Comparison of ENCODE assay signal across 8 mouse cellular contexts in the genomic region with DNA sequence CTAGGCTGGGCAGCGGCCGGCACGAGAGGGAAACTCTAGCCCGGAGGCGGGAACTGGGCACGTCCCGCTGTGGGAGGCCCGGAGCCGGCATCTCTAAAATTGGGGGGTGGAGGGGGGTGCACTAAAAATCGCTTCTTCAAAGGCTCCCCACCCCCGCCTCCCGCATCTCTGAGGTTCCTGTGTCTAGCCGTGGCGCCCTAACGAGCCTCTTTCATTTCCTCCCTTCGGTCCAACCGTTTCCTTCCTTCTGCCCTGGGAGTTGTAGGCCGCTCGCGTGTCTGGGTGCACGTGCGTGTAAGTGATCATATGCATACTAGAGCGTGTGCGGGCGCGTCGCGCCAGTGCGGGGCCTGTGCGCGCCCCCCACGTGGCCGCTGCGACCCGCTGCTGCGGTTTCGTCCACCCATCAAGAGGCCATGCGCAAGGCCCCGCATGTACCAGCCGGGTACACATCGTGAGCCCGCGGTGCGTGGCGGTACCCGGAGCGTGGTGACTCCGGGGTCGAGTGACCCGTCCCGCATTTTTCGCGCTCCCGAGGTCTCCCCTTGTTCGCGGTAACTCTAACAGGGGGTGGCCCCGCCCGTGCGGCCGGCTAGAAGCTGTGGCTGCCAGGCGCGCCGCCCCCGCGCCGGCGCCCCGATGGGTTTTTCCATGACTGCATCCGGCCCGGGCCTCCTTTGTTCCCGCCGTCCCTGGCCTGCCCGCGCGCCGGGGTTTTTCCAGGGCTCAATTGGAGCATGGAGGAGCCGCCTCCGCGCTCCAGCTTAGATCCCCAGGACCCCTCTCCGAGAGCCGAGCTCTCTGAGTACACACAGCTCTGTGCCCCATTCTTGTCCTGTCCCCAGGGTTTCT. TPM values are rescaled to one million over a fixed set of nuclear protein-coding genes. Genes with fewer than 3 reads are reported as not detected.
DNase-seq lines count a peak whose midpoint lies in the region; ATAC-seq and TF ChIP-seq lines count a peak whose summit lies in the region.

No protein-coding gene starts in this region.

- peak overlapping the region; percentile 99 for H3K27ac ChIP-seq in forebrain, embryonic 10.5 days
- H3K27ac ChIP-seq in heart, embryonic 15.5 days = peak overlapping the region; percentile 98
- H3K27ac ChIP-seq in liver, embryonic 15.5 days (replicated peaks) = peak overlapping the region; percentile 90
- H3K27ac ChIP-seq in neural tube, embryonic 11.5 days (ENCODE audit: low read depth, low read length) = peak overlapping the region; percentile 99
- H3K27ac ChIP-seq in stomach, postnatal 0 days (replicated peaks) = peak overlapping the region; percentile 100

- H3K36me3 ChIP-seq in forebrain, embryonic 10.5 days (replicated peaks) = no peaks in the 10 kb centered on the region
- H3K36me3 ChIP-seq in heart, embryonic 15.5 days = no peaks in the 10 kb centered on the region
- H3K36me3 ChIP-seq in liver, embryonic 15.5 days (replicated peaks) = no peaks in the 10 kb centered on the region
- H3K36me3 ChIP-seq in neural tube, embryonic 11.5 days (ENCODE audit: control insufficient read depth, insufficient read depth, low read length) = no peaks in the 10 kb centered on the region; the same call in 1 of the 2 replicates
- H3K36me3 ChIP-seq in stomach, postnatal 0 days (ENCODE audit: control insufficient read depth, insufficient read depth, low read length) = no peaks in the 10 kb centered on the region

- 0 out of 2 replicates have a peak, but pooled peaks have one; percentile 9 for TF ChIP-seq CTCF in stomach, postnatal 0 days (IDR thresholded peaks at IDR 0.05; ENCODE audit: low read depth)

- H3K9ac ChIP-seq in heart, embryonic 15.5 days = peak overlapping the region; percentile 78
- peak overlapping the region; percentile 72 for H3K9ac ChIP-seq in liver, embryonic 15.5 days
- peak overlapping the region; percentile 97 for H3K9ac ChIP-seq in neural tube, embryonic 11.5 days (ENCODE audit: low read length)
- H3K9ac ChIP-seq in stomach, postnatal 0 days (ENCODE audit: low read length) = peak overlapping the region; percentile 88

- peak overlapping the region; percentile 85 for H3K4me2 ChIP-seq in heart, embryonic 15.5 days
- H3K4me2 ChIP-seq in liver, embryonic 15.5 days = peak overlapping the region; percentile 99
- H3K4me2 ChIP-seq in neural tube, embryonic 11.5 days (ENCODE audit: low read depth) = peak overlapping the region; percentile 91
- peak overlapping the region; percentile 81 for H3K4me2 ChIP-seq in stomach, postnatal 0 days (replicated peaks; ENCODE audit: low read depth)

- no peaks in the 10 kb centered on the region for H3K9me3 ChIP-seq in forebrain, embryonic 10.5 days
- no peaks in the 10 kb centered on the region for H3K9me3 ChIP-seq in heart, embryonic 15.5 days (replicated peaks)
- H3K9me3 ChIP-seq in liver, embryonic 15.5 days (replicated peaks) = no peaks in the 10 kb centered on the region
- no peaks in the 10 kb centered on the region for H3K9me3 ChIP-seq in neural tube, embryonic 11.5 days (ENCODE audit: control insufficient read depth, low read length)
- H3K9me3 ChIP-seq in stomach, postnatal 0 days (ENCODE audit: control insufficient read depth, low read length) = no peaks in the 10 kb centered on the region

- H3K4me3 ChIP-seq in forebrain, embryonic 10.5 days = peak overlapping the region; percentile 63
- peak overlapping the region; percentile 53 for H3K4me3 ChIP-seq in heart, embryonic 15.5 days
- H3K4me3 ChIP-seq in liver, embryonic 15.5 days (replicated peaks) = peak overlapping the region; percentile 70
- peak overlapping the region; percentile 45 for H3K4me3 ChIP-seq in neural tube, embryonic 11.5 days (ENCODE audit: low read depth, low read length)
- H3K4me3 ChIP-seq in stomach, postnatal 0 days (ENCODE audit: low read depth, low read length) = peak overlapping the region; percentile 48

- WGBS in forebrain, embryonic 10.5 days = under 1% methylated on average over 81 of the region's 81 CpGs
- WGBS in heart, embryonic 15.5 days = under 1% methylated on average over 81 of the region's 81 CpGs
- WGBS in liver, embryonic 15.5 days (ENCODE audit: insufficient replicate concordance) = under 1% methylated on average over 81 of the region's 81 CpGs
- WGBS in neural tube, embryonic 11.5 days = under 1% methylated on average over 74 of the region's 81 CpGs
- WGBS in stomach, postnatal 0 days = under 1% methylated on average over 81 of the region's 81 CpGs

- peak; percentile 90 for DNase-seq in CD4-positive, CD25-positive, alpha-beta regulatory T cell, adult 2 months (ENCODE audit: low read depth, low spot score)
- DNase-seq in c-Kit-positive CD71-negative TER-119-negative erythroid progenitor cells, embryonic 14.5 days (ENCODE audit: low read depth) = peak; percentile 65
- DNase-seq in forebrain, embryonic 10.5 days (ENCODE audit: extremely low spot score, low spot score) = peak; percentile 91
- peak; percentile 90 to 95 for DNase-seq in kidney, postnatal 25 days
- DNase-seq in neural tube, embryonic 11.5 days (ENCODE audit: low spot score) = peak; percentile 89
- DNase-seq in stomach, postnatal 0 days (ENCODE audit: low spot score) = peak; percentile 91

- peaks cover 67% of the 10 kb centered on the region for H3K4me1 ChIP-seq in forebrain, embryonic 10.5 days
- H3K4me1 ChIP-seq in heart, embryonic 15.5 days (replicated peaks) = peaks cover 56% of the 10 kb centered on the region
- peaks cover 72% of the 10 kb centered on the region for H3K4me1 ChIP-seq in liver, embryonic 15.5 days (replicated peaks)
- H3K4me1 ChIP-seq in neural tube, embryonic 11.5 days (ENCODE audit: control insufficient read depth, insufficient read depth, low read length) = peaks cover 16% of the 10 kb centered on the region
- peaks cover 11% of the 10 kb centered on the region for H3K4me1 ChIP-seq in stomach, postnatal 0 days (replicated peaks; ENCODE audit: control insufficient read depth, insufficient read depth)

- TF ChIP-seq EP300 in stomach, postnatal 0 days (optimal IDR thresholded peaks at IDR 0.05) = peak; percentile 77

- peaks cover 12% of the 10 kb centered on the region for H3K27me3 ChIP-seq in forebrain, embryonic 10.5 days (ENCODE audit: poor library complexity, severe bottlenecking)
- no peaks in the 10 kb centered on the region for H3K27me3 ChIP-seq in heart, embryonic 15.5 days
- H3K27me3 ChIP-seq in liver, embryonic 15.5 days = 0 out of 2 replicates have a peak, but pooled peaks cover 10% of the 10 kb centered on the region
- H3K27me3 ChIP-seq in neural tube, embryonic 11.5 days (ENCODE audit: control insufficient read depth, insufficient read depth, low read length) = no peaks in the 10 kb centered on the region
- no peaks in the 10 kb centered on the region for H3K27me3 ChIP-seq in stomach, postnatal 0 days (ENCODE audit: control insufficient read depth, insufficient read depth, low read length)

- ATAC-seq in heart, embryonic 15.5 days (replicated peaks; ENCODE audit: insufficient number of reproducible peaks, insufficient read depth, low FRiP score, low read depth) = peak; percentile 71
- ATAC-seq in liver, embryonic 15.5 days (ENCODE audit: insufficient read depth) = peak; percentile 43
- peak; percentile 72 for ATAC-seq in neural tube, embryonic 11.5 days (ENCODE audit: insufficient read depth, low FRiP score, low TSS enrichment)
- peak; percentile 59 for ATAC-seq in stomach, postnatal 0 days (ENCODE audit: low FRiP score, low TSS enrichment)

RNA-seq across cellular contexts. Expression of a gene that starts 16.1 kb away (rescaled TPM):
- polyA plus RNA-seq in forebrain, embryonic 10.5 days (2016; fragmentation: Nextera tagmentation; extraction: Ambion mirVana) = not detected in 2 replicates
- not detected in 2 replicates for polyA plus RNA-seq in heart, embryonic 15.5 days (2015; fragmentation: Nextera tagmentation; extraction: Ambion mirVana)
- polyA plus RNA-seq in liver, embryonic 15.5 days (2015; fragmentation: Nextera tagmentation; extraction: Ambion mirVana) = not detected in 2 replicates
- polyA plus RNA-seq in neural tube, embryonic 11.5 days (2014; fragmentation: Nextera tagmentation; extraction: Ambion mirVana) = not detected in 2 replicates
- not detected in 2 replicates for polyA plus RNA-seq in stomach, postnatal 0 days (2015; fragmentation: Nextera tagmentation; extraction: Ambion mirVana)

RNA-seq across cellular contexts. Expression of a gene that starts 16.2 kb away (rescaled TPM):
- polyA plus RNA-seq in forebrain, embryonic 10.5 days (2016; fragmentation: Nextera tagmentation; extraction: Ambion mirVana) = 0.17 and 0.27 TPM in 2 replicates
- polyA plus RNA-seq in heart, embryonic 15.5 days (2015; fragmentation: Nextera tagmentation; extraction: Ambion mirVana) = not detected in 2 replicates
- polyA plus RNA-seq in liver, embryonic 15.5 days (2015; fragmentation: Nextera tagmentation; extraction: Ambion mirVana) = not detected in 2 replicates
- 0.35 TPM in 1 of 2 replicates, not detected in the other for polyA plus RNA-seq in neural tube, embryonic 11.5 days (2014; fragmentation: Nextera tagmentation; extraction: Ambion mirVana)
- 0.52 and 0.56 TPM in 2 replicates for polyA plus RNA-seq in stomach, postnatal 0 days (2015; fragmentation: Nextera tagmentation; extraction: Ambion mirVana)

Comparison
In these comparisons a context has a peak if more than half of its experiments do, and no peak if none do; other contexts are left out.
1. Peak in every context shown above with its lines: DNase-seq, ATAC-seq, H3K4me3 ChIP-seq and H3K27ac ChIP-seq.